Comparison of ENCODE assay signal across 28 mouse cellular contexts in the genomic region with DNA sequence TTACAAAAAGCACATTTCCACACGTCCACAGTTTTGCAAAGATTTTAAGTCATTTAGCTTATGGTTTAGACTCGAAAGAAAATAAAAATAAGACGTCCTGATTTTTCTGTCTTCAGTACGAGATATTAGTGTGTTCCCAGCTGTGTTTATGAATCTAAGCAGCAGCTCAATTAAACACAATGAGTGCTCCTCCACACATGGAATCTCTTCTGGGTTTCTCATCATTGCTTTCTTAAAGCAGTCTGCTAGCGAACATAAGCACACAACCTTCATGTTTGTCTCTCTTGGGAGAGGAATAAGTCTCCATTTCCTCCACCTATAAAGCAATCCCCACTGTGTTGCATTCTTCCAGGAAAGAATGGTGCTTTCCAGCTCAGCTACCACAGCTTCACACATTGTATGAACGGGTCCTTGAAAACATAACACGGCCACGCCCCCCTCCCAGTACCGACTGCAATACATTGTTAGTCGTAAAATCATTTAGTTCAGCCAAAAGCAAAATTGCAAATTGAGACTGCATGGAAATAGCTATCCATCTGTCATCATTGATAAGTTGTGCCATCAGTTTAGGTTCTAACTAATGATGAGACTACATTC.
DNase-seq lines count a peak whose midpoint lies in the region; ATAC-seq and TF ChIP-seq lines count a peak whose summit lies in the region.
"Had no signal": no experiment of that assay in that cellular context is flagged by ENCODE, and none has a peak within 500 bp of the region (broad histone marks: within the 10 kb centered on the region; RNA-seq: fewer than 3 reads in every experiment).

No protein-coding gene starts in this region.

- H3K4me2 ChIP-seq in hindbrain, embryonic 16.5 days (ENCODE audit: low read length), result 0 out of 2 replicates have a peak overlapping the region, but pooled peaks have one; percentile 1
- H3K4me2 ChIP-seq in midbrain, postnatal 0 days (ENCODE audit: low read depth, low read length, poor library complexity, severe bottlenecking), result no peak overlapping the region
- H3K4me2 ChIP-seq in midbrain, embryonic 14.5 days (ENCODE audit: low read length), result no peak overlapping the region
- no peak overlapping the region for H3K4me2 ChIP-seq in forebrain, embryonic 14.5 days (ENCODE audit: low read length)
- no peak overlapping the region for H3K4me2 ChIP-seq in liver, embryonic 12.5 days
- H3K4me2 ChIP-seq: embryonic facial prominence, embryonic 12.5 days; limb, embryonic 12.5 days; liver, embryonic 11.5 days; midbrain, embryonic 13.5 days; neural tube, embryonic 13.5 days had no signal

- intact Hi-C loops in left cerebral cortex, postnatal 4 days (cut with DNase I), result no loop called here

- H3K27me3 ChIP-seq in hindbrain, embryonic 16.5 days (replicated peaks; ENCODE audit: control insufficient read depth, insufficient read depth, low read length), result no peaks in the 10 kb centered on the region
- no peaks in the 10 kb centered on the region for H3K27me3 ChIP-seq in hindbrain, embryonic 10.5 days (ENCODE audit: insufficient read depth, poor library complexity, severe bottlenecking)
- no peaks in the 10 kb centered on the region for H3K27me3 ChIP-seq in midbrain, postnatal 0 days (ENCODE audit: insufficient read depth, low read length)
- no peaks in the 10 kb centered on the region for H3K27me3 ChIP-seq in midbrain, embryonic 14.5 days (ENCODE audit: control insufficient read depth, insufficient read depth, low read length)
- no peaks in the 10 kb centered on the region for H3K27me3 ChIP-seq in forebrain, embryonic 14.5 days (replicated peaks; ENCODE audit: control insufficient read depth, insufficient read depth, low read length)
- no peaks in the 10 kb centered on the region for H3K27me3 ChIP-seq in liver, embryonic 12.5 days (replicated peaks)
- H3K27me3 ChIP-seq: CH12.LX; embryonic facial prominence, embryonic 12.5 days; limb, embryonic 12.5 days; megakaryocyte, embryonic 14.5 days; midbrain, embryonic 13.5 days; neural tube, embryonic 13.5 days; Patski had no signal

- H3K4me1 ChIP-seq in hindbrain, embryonic 16.5 days (ENCODE audit: control insufficient read depth, insufficient read depth, low read depth, low read length), result no peaks in the 10 kb centered on the region
- 0 out of 2 replicates have a peak, but pooled peaks cover 5% of the 10 kb centered on the region for H3K4me1 ChIP-seq in hindbrain, embryonic 10.5 days (replicated peaks)
- no peaks in the 10 kb centered on the region for H3K4me1 ChIP-seq in midbrain, postnatal 0 days (ENCODE audit: insufficient read depth, low read length)
- H3K4me1 ChIP-seq in midbrain, embryonic 14.5 days (ENCODE audit: control insufficient read depth, insufficient read depth, low read length), result no peaks in the 10 kb centered on the region
- H3K4me1 ChIP-seq in forebrain, embryonic 14.5 days (ENCODE audit: control insufficient read depth, insufficient read depth, low read length), result no peaks in the 10 kb centered on the region
- H3K4me1 ChIP-seq in liver, embryonic 12.5 days, result no peaks in the 10 kb centered on the region
- H3K4me1 ChIP-seq: embryonic facial prominence, embryonic 12.5 days; heart, embryonic 10.5 days; limb, embryonic 12.5 days; megakaryocyte, embryonic 14.5 days; midbrain, embryonic 13.5 days; neural tube, embryonic 13.5 days had no signal

- no peak for ATAC-seq in hindbrain, embryonic 16.5 days
- no peak for ATAC-seq in midbrain, postnatal 0 days (ENCODE audit: low FRiP score)
- ATAC-seq in midbrain, embryonic 14.5 days (ENCODE audit: low FRiP score, low TSS enrichment), result no peak
- no peak; the same call in 1 of the 2 replicates for ATAC-seq in forebrain, embryonic 14.5 days
- no peak for ATAC-seq in liver, embryonic 12.5 days
- ATAC-seq: midbrain, embryonic 13.5 days; Patski had no signal

- H3K27ac ChIP-seq in hindbrain, embryonic 16.5 days (ENCODE audit: low read depth, low read length), result no peak overlapping the region
- no peak overlapping the region for H3K27ac ChIP-seq in hindbrain, embryonic 10.5 days
- no peak overlapping the region for H3K27ac ChIP-seq in midbrain, postnatal 0 days (ENCODE audit: low read depth, low read length)
- no peak overlapping the region for H3K27ac ChIP-seq in midbrain, embryonic 14.5 days (replicated peaks; ENCODE audit: low read depth, low read length)
- H3K27ac ChIP-seq in forebrain, embryonic 14.5 days (ENCODE audit: low read depth, low read length), result no peak overlapping the region
- no peak overlapping the region for H3K27ac ChIP-seq in liver, embryonic 12.5 days
- H3K27ac ChIP-seq: embryonic facial prominence, embryonic 12.5 days; heart, embryonic 10.5 days; limb, embryonic 12.5 days; midbrain, embryonic 13.5 days; neural tube, embryonic 13.5 days had no signal

- no peaks in the 10 kb centered on the region for H3K9me3 ChIP-seq in hindbrain, embryonic 16.5 days (ENCODE audit: control insufficient read depth, low read length)
- H3K9me3 ChIP-seq in hindbrain, embryonic 10.5 days, result no peaks in the 10 kb centered on the region
- H3K9me3 ChIP-seq in midbrain, postnatal 0 days (ENCODE audit: low read length), result no peaks in the 10 kb centered on the region
- no peaks in the 10 kb centered on the region for H3K9me3 ChIP-seq in midbrain, embryonic 14.5 days (ENCODE audit: control insufficient read depth, low read length)
- H3K9me3 ChIP-seq in forebrain, embryonic 14.5 days (replicated peaks; ENCODE audit: control insufficient read depth, low read length), result no peaks in the 10 kb centered on the region
- no peaks in the 10 kb centered on the region for H3K9me3 ChIP-seq in liver, embryonic 12.5 days (replicated peaks)
- H3K9me3 ChIP-seq: embryonic facial prominence, embryonic 12.5 days; G1E; heart, embryonic 10.5 days; limb, embryonic 12.5 days; megakaryocyte, embryonic 14.5 days; midbrain, embryonic 13.5 days; neural tube, embryonic 13.5 days had no signal

- no peak for DNase-seq in hindbrain, embryonic 10.5 days (ENCODE audit: low spot score)
- DNase-seq in midbrain, postnatal 0 days (ENCODE audit: low spot score), result peak; percentile 9
- DNase-seq in midbrain, embryonic 14.5 days, result no peak
- peak; percentile 31 for DNase-seq in forebrain, embryonic 14.5 days (ENCODE audit: low spot score)
- no peak for DNase-seq in left cerebral cortex, postnatal 4 days
- DNase-seq: adrenal gland, adult 2 months; cerebellum, adult 18-20 months; cerebellum, postnatal 25 days; gastrocnemius, postnatal 10 days; heart, postnatal 4 days; kidney, adult 8-10 months; kidney, postnatal 10 days; lung, adult 18-20 months; right cerebral cortex, adult 18-20 months; right cerebral cortex, postnatal 4 days; thymus, postnatal 14 days had no signal

- no peak overlapping the region for H3K9ac ChIP-seq in hindbrain, embryonic 16.5 days (ENCODE audit: low read depth, low read length)
- no peak overlapping the region for H3K9ac ChIP-seq in midbrain, postnatal 0 days (replicated peaks; ENCODE audit: low read length, poor library complexity, severe bottlenecking)
- no peak overlapping the region for H3K9ac ChIP-seq in midbrain, embryonic 14.5 days (replicated peaks; ENCODE audit: low read length)
- no peak overlapping the region for H3K9ac ChIP-seq in forebrain, embryonic 14.5 days (ENCODE audit: low read length)
- H3K9ac ChIP-seq in liver, embryonic 12.5 days, result no peak overlapping the region
- H3K9ac ChIP-seq: embryonic facial prominence, embryonic 12.5 days; limb, embryonic 12.5 days; midbrain, embryonic 13.5 days; neural tube, embryonic 13.5 days had no signal

- TF ChIP-seq CTCF in midbrain, postnatal 0 days (IDR thresholded peaks at IDR 0.05), result no peak

- whole genome bisulfite sequencing in hindbrain, embryonic 16.5 days, result 51% methylated on average over 10 of the region's 10 CpGs
- WGBS in hindbrain, embryonic 10.5 days, result 64% methylated on average over 10 of the region's 10 CpGs
- 59% methylated on average over 10 of the region's 10 CpGs for WGBS in midbrain, postnatal 0 days
- 65% methylated on average over 10 of the region's 10 CpGs for WGBS in midbrain, embryonic 14.5 days
- WGBS in forebrain, embryonic 14.5 days, result 33% methylated on average over 10 of the region's 10 CpGs
- WGBS in liver, embryonic 12.5 days (ENCODE audit: insufficient replicate concordance), result 62% methylated on average over 10 of the region's 10 CpGs

- no peak overlapping the region for H3K4me3 ChIP-seq in hindbrain, embryonic 16.5 days (ENCODE audit: low read length)
- H3K4me3 ChIP-seq in hindbrain, embryonic 10.5 days, result no peak overlapping the region
- no peak overlapping the region for H3K4me3 ChIP-seq in midbrain, postnatal 0 days (ENCODE audit: low read depth, low read length)
- no peak overlapping the region for H3K4me3 ChIP-seq in midbrain, embryonic 14.5 days (replicated peaks; ENCODE audit: low read depth, low read length)
- no peak overlapping the region for H3K4me3 ChIP-seq in forebrain, embryonic 14.5 days (ENCODE audit: low read depth, low read length)
- H3K4me3 ChIP-seq in liver, embryonic 12.5 days, result no peak overlapping the region
- H3K4me3 ChIP-seq: embryonic facial prominence, embryonic 12.5 days; heart, embryonic 10.5 days; limb, embryonic 12.5 days; megakaryocyte, embryonic 14.5 days; midbrain, embryonic 13.5 days; neural tube, embryonic 13.5 days had no signal

- H3K36me3 ChIP-seq in hindbrain, embryonic 16.5 days (ENCODE audit: control insufficient read depth, insufficient read depth, low read length), result no peaks in the 10 kb centered on the region
- no peaks in the 10 kb centered on the region for H3K36me3 ChIP-seq in hindbrain, embryonic 10.5 days
- no peaks in the 10 kb centered on the region for H3K36me3 ChIP-seq in midbrain, postnatal 0 days (ENCODE audit: insufficient read depth, low read length)
- no peaks in the 10 kb centered on the region for H3K36me3 ChIP-seq in midbrain, embryonic 14.5 days (ENCODE audit: control insufficient read depth, insufficient read depth, low read length)
- H3K36me3 ChIP-seq in forebrain, embryonic 14.5 days (ENCODE audit: control insufficient read depth, insufficient read depth, low read length), result no peaks in the 10 kb centered on the region
- H3K36me3 ChIP-seq in liver, embryonic 12.5 days, result no peaks in the 10 kb centered on the region
- H3K36me3 ChIP-seq: embryonic facial prominence, embryonic 12.5 days; G1E; heart, embryonic 10.5 days; limb, embryonic 12.5 days; midbrain, embryonic 13.5 days; neural tube, embryonic 13.5 days had no signal

Comparison
In these comparisons a context has a peak if more than half of its experiments do, and no peak if none do; other contexts are left out.
1. DNase-seq: peak in midbrain, postnatal 0 days (single experiment) and forebrain, embryonic 14.5 days (single experiment); none in hindbrain, embryonic 10.5 days (single experiment), midbrain, embryonic 14.5 days (single experiment) and left cerebral cortex, postnatal 4 days (single experiment).